Mouse (Mus musculus) hindbrain, embryonic 15.5 days (tissue): ENCODE results near the gene Megf6. TPM values are rescaled to one million over a fixed set of nuclear protein-coding genes. Genes with fewer than 3 reads are reported as not detected.
A peak's percentile ranks its signal among the peaks of the same experiment; 100 is the strongest.

Experiments
- ATAC-seq: fragments of 200-750 bp; cut with Nextera tagmentation; 2 replicates; pipeline ENCODE4 v1.8.0; 2017; ENCODE audit warnings: low read depth, moderate number of reproducible peaks, moderate TSS enrichment; ENCODE audit not compliant: low FRiP score
- H3K27ac ChIP-seq: fragments of 300-500 bp; sonication (generic); replicated peaks from 2 replicates; pipeline ENCODE4 v1.5.1; 2015; ENCODE audit warnings: mild to moderate bottlenecking, inconsistent platforms
- H3K27me3 ChIP-seq: fragments of 300-500 bp; sonication (generic); 2 replicates; pipeline ENCODE4 v1.6.1; 2015; ENCODE audit warnings: control low read depth, inconsistent platforms
- H3K36me3 ChIP-seq: fragments of 300-500 bp; sonication (generic); 2 replicates; pipeline ENCODE4 v1.6.1; 2015; ENCODE audit warnings: control low read depth, inconsistent platforms
- H3K4me1 ChIP-seq: fragments of 300-500 bp; sonication (generic); replicated peaks from 2 replicates; pipeline ENCODE4 v1.6.1; 2015; ENCODE audit warnings: control low read depth, inconsistent platforms
- H3K4me2 ChIP-seq: fragments of 300-500 bp; sonication (generic); 2 replicates; pipeline ENCODE4 v1.6.1; 2015; ENCODE audit warnings: moderate library complexity, mild to moderate bottlenecking, inconsistent platforms
- H3K4me3 ChIP-seq: fragments of 300-500 bp; sonication (generic); 2 replicates; pipeline ENCODE4 v1.5.1; 2015; ENCODE audit warnings: mild to moderate bottlenecking, inconsistent platforms
- H3K9ac ChIP-seq: fragments of 300-500 bp; sonication (generic); 2 replicates; pipeline ENCODE4 v1.6.1; 2015; ENCODE audit warnings: inconsistent platforms
- H3K9me3 ChIP-seq: fragments of 300-500 bp; sonication (generic); 2 replicates; pipeline ENCODE4 v1.6.1; 2016; ENCODE audit warnings: control low read depth, inconsistent platforms
- WGBS: fragments of 180-500 bp; shearing (Covaris S2); methylation state at CpG from one replicate; pipeline ENCODE4 v1.1.7; 2015; 5-methylcytosine and 5-hydroxymethylcytosine counted together
- polyA plus RNA-seq: library from polyadenylated mRNA; unstranded; fragments of >200 nt; fragmentation: Nextera tagmentation; extraction: Ambion mirVana; gene quantifications from 2 replicates; pipeline ENCODE4 v1.2.1, GENCODE M21; 2015

Megf6 gene
- 9.4 and 11.3 TPM in 2 replicates for polyA plus RNA-seq

GRCm38 (mm10) chr4:154170506-154171150 is at the start of gene Megf6:
TSS of gene Megf6 (plus strand) at chr4:154170730.
- peak; percentile 39; the same call in 1 of the 2 replicates for ATAC-seq
- Histone ChIP-seq H3K9ac (peak within 1 kb of the TSS; percentile 20), H3K4me3 (peak within 1 kb of the TSS; percentile 46), H3K4me1 (peaks cover 22% of the 10 kb centered on the region), H3K9me3 (no peaks in the 10 kb centered on the region), H3K4me2 (peak within 1 kb of the TSS; percentile 92), H3K27me3 (peaks cover 25% of the 10 kb centered on the region), H3K36me3 (no peaks in the 10 kb centered on the region), H3K27ac (no peak within 1 kb of the TSS)
- under 1% methylated on average over 43 of the region's 61 CpGs for WGBS

DNA sequence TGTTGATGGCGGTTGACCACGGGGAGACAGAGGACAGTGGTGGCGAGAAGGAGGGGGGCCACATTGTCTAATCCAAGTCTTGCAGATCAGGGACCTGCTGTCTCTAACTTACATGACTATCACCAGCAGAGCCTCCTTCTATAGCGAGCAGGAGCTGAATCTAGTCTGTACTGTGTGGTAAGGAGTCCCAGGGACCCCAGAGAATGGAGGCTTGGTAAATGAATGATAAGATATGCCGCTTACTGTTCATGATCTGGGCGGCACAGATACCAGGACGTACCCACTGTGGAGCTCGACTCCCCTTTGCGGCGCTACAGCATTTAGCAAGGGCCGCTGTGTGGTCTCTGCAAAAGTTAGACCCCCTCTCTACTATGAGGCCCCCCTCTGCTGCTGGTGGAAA is 48.7 kb upstream of the Megf6 start:
- Histone ChIP-seq H3K4me3 (no peak overlapping the region), H3K4me1 (no peaks in the 10 kb centered on the region), H3K36me3 (no peaks in the 10 kb centered on the region), H3K9me3 (no peaks in the 10 kb centered on the region), H3K9ac (no peak overlapping the region), H3K4me2 (no peak overlapping the region), H3K27me3 (no peaks in the 10 kb centered on the region), H3K27ac (no peak overlapping the region)
- ATAC-seq: no peak
- 72% methylated on average over 11 of the region's 11 CpGs for whole genome bisulfite sequencing

GRCm38 (mm10) chr4:154122374-154122773 is 48.2 kb upstream of the Megf6 start:
- no peak for ATAC-seq
- Histone ChIP-seq H3K27me3 (no peaks in the 10 kb centered on the region), H3K27ac (no peak overlapping the region)

DNA sequence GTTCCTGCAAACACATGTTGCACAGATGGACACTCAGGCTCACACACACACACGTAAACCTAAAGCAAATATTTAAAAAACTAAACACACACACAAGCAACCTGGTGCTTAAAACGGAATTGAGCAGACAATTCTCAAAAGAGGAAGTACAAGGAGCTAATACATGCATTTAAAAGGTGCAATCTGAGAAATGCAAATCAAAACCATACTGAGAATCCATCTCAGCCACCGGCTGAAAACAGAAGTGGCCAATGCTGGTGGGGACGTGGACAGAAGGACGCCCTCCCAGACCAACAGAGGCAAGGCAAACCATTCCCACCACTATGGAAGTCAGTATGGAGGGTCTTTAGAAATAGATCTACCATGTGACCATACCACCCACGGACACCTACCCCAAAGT is 47.0 kb upstream of the Megf6 start:
- Histone ChIP-seq H3K9ac (no peak overlapping the region), H3K27ac (no peak overlapping the region), H3K4me2 (no peak overlapping the region), H3K27me3 (no peaks in the 10 kb centered on the region), H3K4me1 (no peaks in the 10 kb centered on the region), H3K4me3 (no peak overlapping the region), H3K9me3 (no peaks in the 10 kb centered on the region), H3K36me3 (no peaks in the 10 kb centered on the region)
- WGBS: 78% methylated on average over 6 of the region's 6 CpGs
- no peak for ATAC-seq

More at GRCm38 (mm10) chr4:154122374-154122773, 48.2 kb upstream of the Megf6 start:
- no peak overlapping the region for H3K4me3 ChIP-seq
- 73% methylated on average over 7 of the region's 7 CpGs for WGBS
- H3K9ac ChIP-seq: no peak overlapping the region
- no peak overlapping the region for H3K4me2 ChIP-seq
- no peaks in the 10 kb centered on the region for H3K36me3 ChIP-seq
- H3K4me1 ChIP-seq: no peaks in the 10 kb centered on the region
- H3K9me3 ChIP-seq: no peaks in the 10 kb centered on the region

DNA sequence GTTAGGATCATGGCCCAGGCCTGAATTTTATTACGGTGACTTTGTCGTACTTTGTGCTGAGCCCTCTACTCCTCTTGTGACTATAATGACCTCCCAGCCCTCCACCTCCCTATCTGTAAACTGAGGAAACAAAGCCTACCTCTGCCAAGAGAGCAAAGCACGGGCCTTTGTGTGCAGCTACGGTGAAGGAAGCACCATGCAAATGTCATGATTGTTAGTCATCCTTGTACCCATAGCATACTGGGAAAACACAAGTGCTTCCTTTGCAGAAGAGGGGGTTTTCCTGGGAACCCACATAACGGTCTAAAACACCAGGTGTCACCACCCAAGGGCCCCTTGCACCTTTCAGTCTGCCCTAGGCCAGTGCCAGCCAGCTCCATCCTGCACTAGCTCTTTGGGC is 45.3 kb upstream of the Megf6 start:
- Histone ChIP-seq H3K4me2 (no peak overlapping the region), H3K4me3 (no peak overlapping the region), H3K9me3 (no peaks in the 10 kb centered on the region), H3K27me3 (no peaks in the 10 kb centered on the region; the same call in 1 of the 2 replicates), H3K36me3 (no peaks in the 10 kb centered on the region), H3K4me1 (no peaks in the 10 kb centered on the region), H3K27ac (no peak overlapping the region), H3K9ac (no peak overlapping the region)
- ATAC-seq: no peak
- 78% methylated on average over 5 of the region's 5 CpGs for WGBS

GRCm38 (mm10) chr4:154127273-154127672 is 43.3 kb upstream of the Megf6 start:
- ATAC-seq: no peak
- H3K4me1 ChIP-seq: no peaks in the 10 kb centered on the region
- H3K36me3 ChIP-seq: no peaks in the 10 kb centered on the region
- H3K9me3 ChIP-seq: no peaks in the 10 kb centered on the region
- H3K9ac ChIP-seq: no peak overlapping the region
- no peak overlapping the region for H3K4me2 ChIP-seq
- H3K27ac ChIP-seq: no peak overlapping the region
- WGBS: 76% methylated on average over 3 of the region's 3 CpGs
- no peaks in the 10 kb centered on the region; the same call in 1 of the 2 replicates for H3K27me3 ChIP-seq
- no peak overlapping the region for H3K4me3 ChIP-seq

DNA sequence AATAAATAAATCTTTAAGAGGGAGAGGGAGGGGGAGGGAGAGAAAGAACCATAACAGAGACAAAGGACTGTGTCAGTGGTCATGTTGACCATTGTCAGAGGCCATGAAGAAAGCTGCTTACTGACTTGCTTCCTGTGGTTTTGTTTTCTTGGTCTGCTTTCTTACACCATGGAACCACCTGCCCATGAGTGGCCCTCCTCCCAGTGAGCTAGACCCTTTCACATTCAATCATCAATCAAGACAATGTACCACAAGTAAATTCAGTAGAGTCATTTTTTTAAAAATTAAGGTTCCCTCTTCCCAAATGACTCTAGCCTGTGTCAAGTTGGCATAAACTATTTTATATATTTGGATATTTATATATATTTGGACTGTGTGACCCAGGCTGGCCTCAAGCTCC is 40.6 kb upstream of the Megf6 start:
- Histone ChIP-seq H3K9me3 (no peaks in the 10 kb centered on the region), H3K27me3 (peaks cover 7% of the 10 kb centered on the region; the same call in 1 of the 2 replicates), H3K4me1 (no peaks in the 10 kb centered on the region), H3K4me2 (no peak overlapping the region), H3K36me3 (no peaks in the 10 kb centered on the region), H3K9ac (no peak overlapping the region), H3K4me3 (no peak overlapping the region), H3K27ac (no peak overlapping the region)
- ATAC-seq: no peak

- Histone ChIP-seq H3K4me1 (no peaks in the 10 kb centered on the region), H3K27me3 (peaks cover 21% of the 10 kb centered on the region), H3K36me3 (no peaks in the 10 kb centered on the region), H3K27ac (no peak overlapping the region), H3K9me3 (no peaks in the 10 kb centered on the region), H3K4me2 (no peak overlapping the region), H3K9ac (no peak overlapping the region), H3K4me3 (no peak overlapping the region)
- no peak for ATAC-seq
- WGBS: 86% methylated on average over 4 of the region's 4 CpGs
Observed at GRCm38 (mm10) chr4:154131894-154132293, 38.6 kb upstream of the Megf6 start.

DNA sequence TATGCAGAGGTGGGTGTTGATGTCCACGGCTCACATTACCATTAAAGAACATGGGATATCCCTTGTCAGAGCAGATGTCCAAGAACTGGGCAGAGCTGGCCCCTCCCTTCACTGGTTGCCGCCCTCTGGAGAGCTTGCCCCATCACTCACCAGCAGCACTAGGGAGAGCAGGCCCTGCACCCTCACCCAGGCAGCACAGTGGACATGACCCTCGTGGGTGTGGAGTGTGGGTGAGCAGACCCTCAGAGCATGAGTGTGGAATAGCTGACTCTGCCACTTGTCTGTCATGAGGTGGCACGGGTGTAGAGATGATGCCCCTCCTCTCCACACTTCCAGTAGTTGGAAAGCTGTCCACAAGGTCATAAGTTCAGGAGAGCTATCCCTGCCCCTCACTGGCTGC is 35.7 kb upstream of the Megf6 start:
- H3K9me3 ChIP-seq: no peaks in the 10 kb centered on the region
- no peak overlapping the region for H3K9ac ChIP-seq
- WGBS: 70% methylated on average over 4 of the region's 4 CpGs
- no peak overlapping the region for H3K4me3 ChIP-seq
- ATAC-seq: no peak
- H3K4me1 ChIP-seq: peaks cover 7% of the 10 kb centered on the region
- no peak overlapping the region for H3K27ac ChIP-seq
- H3K27me3 ChIP-seq: peaks cover 48% of the 10 kb centered on the region
- H3K4me2 ChIP-seq: no peak overlapping the region
- no peaks in the 10 kb centered on the region for H3K36me3 ChIP-seq

- H3K4me1 ChIP-seq: peaks cover 28% of the 10 kb centered on the region
- H3K9me3 ChIP-seq: no peaks in the 10 kb centered on the region
- no peak overlapping the region for H3K27ac ChIP-seq
- no peak overlapping the region for H3K4me2 ChIP-seq
- no peak for ATAC-seq
- WGBS: 65% methylated on average over 5 of the region's 5 CpGs
- H3K4me3 ChIP-seq: no peak overlapping the region
- peaks cover 56% of the 10 kb centered on the region for H3K27me3 ChIP-seq
- H3K36me3 ChIP-seq: no peaks in the 10 kb centered on the region
- H3K9ac ChIP-seq: no peak overlapping the region
Observed at GRCm38 (mm10) chr4:154137139-154137538, 33.4 kb upstream of the Megf6 start.

- no peak for ATAC-seq
- Histone ChIP-seq H3K4me1 (peaks cover 38% of the 10 kb centered on the region), H3K27me3 (peaks cover 50% of the 10 kb centered on the region), H3K9me3 (no peaks in the 10 kb centered on the region), H3K4me2 (peak overlapping the region; percentile 89), H3K4me3 (peak overlapping the region; percentile 84), H3K36me3 (no peaks in the 10 kb centered on the region), H3K27ac (no peak overlapping the region), H3K9ac (peak overlapping the region; percentile 36)
- WGBS: under 1% methylated on average over 42 of the region's 59 CpGs
Observed at GRCm38 (mm10) chr4:154139671-154140181, 30.8 kb upstream of the Megf6 start.

GRCm38 (mm10) chr4:154140182-154140212 is 30.5 kb upstream of the Megf6 start, which contains the start of gene Trp73:
TSS of gene Trp73 (minus strand) at chr4:154140208.
- WGBS: no CpG with 5 or more reads among the region's 4 CpGs
- peaks cover 49% of the 10 kb centered on the region for H3K27me3 ChIP-seq
- no peaks in the 10 kb centered on the region for H3K9me3 ChIP-seq
- no peak for ATAC-seq
- H3K4me1 ChIP-seq: peaks cover 38% of the 10 kb centered on the region
- H3K9ac ChIP-seq: peak within 1 kb of the TSS; percentile 36
- H3K4me3 ChIP-seq: peak within 1 kb of the TSS; percentile 84
- H3K36me3 ChIP-seq: no peaks in the 10 kb centered on the region
- H3K4me2 ChIP-seq: peak within 1 kb of the TSS; percentile 89
- no peak within 1 kb of the TSS for H3K27ac ChIP-seq
